Mouse (Mus musculus) neutrophil, adult 5-6 weeks (primary cell): ENCODE measurements around the gene Iqcn. TPM values are rescaled to one million over a fixed set of nuclear protein-coding genes. Genes with fewer than 3 reads are reported as not detected.

Experiments
- ATAC-seq: fragments of 151-379, 151-347 bp; 2 replicates; pipeline ENCODE4 v1.8.0; 2017; ENCODE audit warnings: mild to moderate bottlenecking, moderate TSS enrichment; ENCODE audit not compliant: insufficient number of reproducible peaks, poor library complexity, low FRiP score, severe bottlenecking; ENCODE audit errors: extremely low read depth
- total RNA-seq: library from RNA; stranded (forward); fragments of 200-1000 nt; gene quantifications from 2 replicates; pipeline ENCODE4 v1.2.3, GENCODE M21; 2017

Gene Iqcn
- total RNA-seq, 1 experiment from 2014 or later = 2.4 TPM

- ATAC-seq = no peak
Observed at GRCm38 (mm10) chr8:70675336-70675735, 27.9 kb upstream of the Iqcn start.

GRCm38 (mm10) chr8:70677451-70678080 lies 25.7 kb upstream of the Iqcn start:
- no peak for ATAC-seq

- ATAC-seq = no peak
Observed at GRCm38 (mm10) chr8:70678679-70679078, 24.6 kb upstream of the Iqcn start.

- ATAC-seq = no peak
Observed at GRCm38 (mm10) chr8:70679404-70679803, 23.9 kb upstream of the Iqcn start.

GRCm38 (mm10) chr8:70680039-70680438 lies 23.2 kb upstream of the Iqcn start:
- ATAC-seq = no peak

- no peak for ATAC-seq
Observed at GRCm38 (mm10) chr8:70681410-70681809, 21.8 kb upstream of the Iqcn start.

- no peak for ATAC-seq
Observed at GRCm38 (mm10) chr8:70682193-70682592, 21.1 kb upstream of the Iqcn start.

- peak; percentile 67 for ATAC-seq
Observed at GRCm38 (mm10) chr8:70682692-70683091, 20.6 kb upstream of the Iqcn start.

- ATAC-seq = no peak
Observed at GRCm38 (mm10) chr8:70684291-70684690, 19.0 kb upstream of the Iqcn start.

- ATAC-seq = no peak
Observed at GRCm38 (mm10) chr8:70687576-70687975, 15.7 kb upstream of the Iqcn start.

- ATAC-seq = no peak
Observed at GRCm38 (mm10) chr8:70688136-70688535, 15.1 kb upstream of the Iqcn start.

GRCm38 (mm10) chr8:70689892-70690390 lies 13.3 kb upstream of the Iqcn start:
- ATAC-seq = no peak

GRCm38 (mm10) chr8:70691230-70691629 lies 12.0 kb upstream of the Iqcn start:
- ATAC-seq = no peak

- no peak for ATAC-seq
Observed at GRCm38 (mm10) chr8:70691727-70692231, 11.5 kb upstream of the Iqcn start.

GRCm38 (mm10) chr8:70693636-70694035 lies 9.6 kb upstream of the Iqcn start:
- ATAC-seq = no peak

- peak; percentile 21 for ATAC-seq
Observed at GRCm38 (mm10) chr8:70695318-70696018, 7.8 kb upstream of the Iqcn start.

GRCm38 (mm10) chr8:70696019-70696885 lies 7.0 kb upstream of the Iqcn start:
- no peak for ATAC-seq

- no peak for ATAC-seq
Observed at GRCm38 (mm10) chr8:70696946-70697345, 6.3 kb upstream of the Iqcn start.
